Mouse (Mus musculus): Measurements from ENCODE around the gene Pepd.

DNA sequence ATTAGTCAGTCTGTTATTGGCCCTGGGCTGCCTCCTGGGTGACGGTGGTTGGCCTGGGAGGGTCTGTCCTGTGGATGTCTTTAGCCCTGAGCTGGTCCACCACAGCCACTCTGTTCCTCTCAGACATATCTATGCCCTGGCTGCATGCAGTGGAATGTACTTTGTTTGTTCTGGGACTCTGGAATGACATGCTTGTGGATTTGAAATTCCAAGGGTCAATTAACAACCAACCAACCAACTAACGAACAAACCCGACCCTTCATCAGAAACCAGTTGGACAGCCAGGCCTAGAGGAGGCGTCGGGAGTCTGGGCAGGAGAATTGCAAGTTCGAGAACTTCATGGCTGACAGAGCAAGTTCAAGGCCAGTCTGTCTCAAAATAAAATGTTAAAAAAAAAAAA, 5.4 kb downstream of the Pepd start:
- TF ChIP-seq CTCF (IDR thresholded peaks at IDR 0.05) (no peak), EP300 (IDR thresholded peaks at IDR 0.05) (0 out of 2 replicates have a peak, but pooled peaks have one; percentile 29)
